Mouse (Mus musculus) common myeloid progenitor, adult 5-6 weeks (primary cell): ENCODE results near the gene Ppl. TPM values are rescaled to one million over a fixed set of nuclear protein-coding genes. Genes with fewer than 3 reads are reported as not detected.

Experiments
- ATAC-seq: replicated peaks from 2 replicates; pipeline ENCODE4 v1.8.0; 2016; ENCODE audit warnings: low read depth, mild to moderate bottlenecking, moderate TSS enrichment, inconsistent platforms; ENCODE audit not compliant: poor library complexity, severe bottlenecking
- total RNA-seq: library from RNA; stranded (forward); fragments of 200-1000, 187-1606 nt; gene quantifications from 2 replicates; pipeline ENCODE4 v1.2.3, GENCODE M21; 2017

Ppl gene
- 0.10 TPM in 1 of 2 replicates, not detected in the other for total RNA-seq

DNA sequence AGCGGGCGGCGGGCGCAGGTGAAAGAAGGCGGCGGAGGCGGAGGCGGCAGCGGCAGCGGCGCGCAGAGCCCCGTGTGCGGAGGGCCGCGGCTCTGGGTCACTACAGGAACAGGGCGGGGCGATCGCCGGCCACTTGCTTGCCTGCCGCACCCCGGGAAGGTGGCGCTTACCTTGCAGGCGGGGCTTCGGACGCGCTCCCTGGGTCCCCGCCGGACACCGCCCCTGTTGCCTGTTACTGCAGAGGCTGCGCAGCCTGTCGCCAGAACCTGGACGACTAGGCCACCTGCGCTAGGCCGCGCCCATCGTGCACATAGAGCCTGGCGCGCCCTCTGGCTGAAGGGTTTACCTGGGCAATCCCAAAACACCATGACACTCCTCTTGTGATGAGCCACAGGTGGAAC lies at the start of gene Ppl:
Gene Ppl (minus strand): TSS at position 21 of the 401 bp plus-strand sequence.
- peak; percentile 43 for ATAC-seq

DNA sequence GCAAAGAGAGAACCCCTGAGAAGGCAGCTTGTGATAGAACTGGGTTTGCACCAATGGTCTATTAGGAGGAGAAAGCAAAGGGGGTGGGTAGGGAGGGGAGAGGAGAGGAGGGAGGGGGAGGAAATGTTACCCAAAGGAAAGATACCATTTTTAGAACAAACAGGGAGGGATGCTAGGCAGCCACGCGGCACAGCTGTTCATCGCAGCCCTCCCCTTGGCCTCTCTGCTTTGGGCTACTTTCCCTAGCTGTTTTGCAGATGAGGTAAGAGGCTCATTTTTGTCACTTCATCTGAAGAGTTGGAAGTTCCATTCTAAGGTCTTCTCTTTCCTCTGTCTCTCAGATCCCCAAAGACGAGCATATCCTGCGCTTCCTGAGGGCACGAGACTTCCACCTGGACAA lies 40.4 kb upstream of the Ppl start:
- ATAC-seq, result no peak

DNA sequence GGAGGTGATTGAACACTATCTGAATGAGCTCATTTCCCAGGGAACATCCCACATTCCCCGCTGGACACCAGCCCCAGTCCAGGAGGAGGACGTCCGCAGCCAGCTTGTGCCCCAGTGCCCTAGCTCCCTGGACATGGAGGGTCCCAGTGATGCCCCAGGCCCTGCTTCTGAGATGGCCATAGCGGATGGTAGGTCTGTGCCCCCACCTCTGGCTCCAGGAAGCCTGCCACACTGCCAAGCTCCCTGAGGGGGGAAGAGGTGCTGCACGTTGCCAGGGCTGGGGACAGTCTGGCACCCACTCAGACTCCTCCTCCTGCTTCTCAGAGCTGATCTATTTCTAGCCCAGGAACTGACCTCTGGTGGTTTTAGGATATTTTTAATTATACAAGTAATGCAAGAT lies 36.6 kb upstream of the Ppl start:
- ATAC-seq, result no peak

DNA sequence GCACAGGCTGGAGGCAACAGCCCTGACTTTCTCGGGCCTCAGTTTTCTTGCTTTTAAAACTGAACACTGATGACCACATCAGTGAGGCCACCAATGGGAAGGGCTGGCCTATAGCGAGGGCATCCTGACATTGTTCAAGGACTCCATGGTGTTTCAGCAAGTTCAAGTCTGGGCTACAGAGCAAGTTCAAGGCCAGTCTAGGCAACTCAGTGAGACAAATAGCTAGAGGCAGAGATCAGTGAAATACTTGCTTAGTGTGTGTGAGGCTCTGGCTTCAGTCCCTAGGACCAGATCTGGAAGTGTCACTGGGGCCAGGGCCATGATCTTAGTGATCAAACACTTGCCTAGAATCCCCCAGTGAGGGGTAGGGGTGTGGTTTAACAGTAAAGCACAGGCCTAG lies 35.8 kb upstream of the Ppl start:
- ATAC-seq, result no peak

DNA sequence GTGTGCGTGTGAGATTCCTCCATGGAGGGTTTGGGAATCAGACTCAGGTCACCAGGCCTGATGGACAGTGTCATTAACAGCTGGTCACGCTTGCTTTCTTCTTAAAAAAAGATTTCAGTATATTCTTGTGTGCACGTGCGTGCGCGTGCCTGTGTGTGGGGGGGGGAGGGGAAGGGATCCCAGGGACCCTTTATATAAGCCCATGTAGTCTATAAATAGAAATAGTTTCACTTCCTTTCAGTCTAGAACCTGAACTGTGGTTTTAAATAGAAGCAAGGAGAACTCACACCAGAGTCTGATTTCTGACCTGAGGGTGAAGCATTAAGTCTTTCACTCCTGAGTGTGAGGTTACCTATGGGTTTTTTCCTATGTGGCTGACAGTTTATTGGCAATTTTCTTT lies 32.1 kb upstream of the Ppl start:
- no peak for ATAC-seq

DNA sequence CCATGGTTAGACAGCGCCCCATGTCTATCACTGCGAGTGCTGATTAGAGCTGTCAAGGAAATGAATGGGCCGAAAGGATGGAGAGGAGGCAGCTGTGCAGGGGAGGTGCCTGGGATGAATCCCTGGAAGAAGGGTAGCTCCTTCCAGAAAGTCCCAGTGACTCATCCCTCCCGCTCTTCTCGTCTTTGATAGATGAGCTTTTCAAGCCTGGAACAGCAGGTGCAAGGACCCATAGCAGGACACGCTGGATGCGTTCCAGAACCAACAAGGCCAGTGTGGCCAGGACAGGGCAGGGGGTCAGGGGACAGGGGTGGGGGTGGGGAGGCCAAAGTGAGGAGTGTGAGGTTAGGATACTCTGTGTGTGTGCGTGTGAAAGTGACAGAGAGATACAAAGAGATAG lies 27.0 kb upstream of the Ppl start:
- no peak for ATAC-seq

DNA sequence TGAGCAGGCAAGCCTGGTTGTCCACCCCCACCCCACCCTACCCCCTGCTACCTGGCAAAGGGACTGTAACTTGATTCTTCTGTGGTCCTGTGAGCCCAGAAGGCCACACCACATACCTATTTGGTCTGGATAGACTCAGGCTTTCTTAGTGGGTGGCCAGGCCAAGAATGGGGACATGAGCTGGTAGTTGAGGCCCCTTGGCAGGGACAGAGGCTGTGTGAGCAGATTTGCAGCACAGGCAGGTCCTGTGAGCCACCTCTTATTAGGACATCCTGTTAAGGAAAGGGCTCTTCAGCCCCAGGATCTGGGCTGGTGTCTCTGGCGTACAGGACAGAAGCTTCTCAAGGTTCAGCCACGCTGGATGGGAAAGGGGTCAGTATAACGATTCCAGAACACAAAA lies 24.9 kb upstream of the Ppl start:
- no peak for ATAC-seq

DNA sequence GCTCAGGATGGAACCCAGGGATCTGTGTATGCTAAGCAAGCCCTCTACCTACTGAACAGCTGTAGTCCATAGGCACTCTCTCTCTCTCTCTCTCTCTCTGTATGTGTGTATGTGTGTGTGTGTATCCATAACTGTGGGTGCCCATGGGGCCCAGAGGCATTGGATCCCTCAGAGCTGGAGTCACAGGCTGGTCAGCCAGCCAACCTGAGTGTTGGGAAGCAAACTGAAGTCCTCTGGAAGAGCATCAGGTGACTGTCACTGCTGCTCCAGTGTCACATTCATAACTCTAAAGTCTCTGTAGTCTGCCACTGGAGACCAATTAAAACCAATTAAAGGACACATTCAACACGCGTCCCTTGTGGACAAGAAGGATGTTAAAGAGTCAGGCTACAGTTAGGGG lies 24.3 kb upstream of the Ppl start:
- ATAC-seq, result no peak

DNA sequence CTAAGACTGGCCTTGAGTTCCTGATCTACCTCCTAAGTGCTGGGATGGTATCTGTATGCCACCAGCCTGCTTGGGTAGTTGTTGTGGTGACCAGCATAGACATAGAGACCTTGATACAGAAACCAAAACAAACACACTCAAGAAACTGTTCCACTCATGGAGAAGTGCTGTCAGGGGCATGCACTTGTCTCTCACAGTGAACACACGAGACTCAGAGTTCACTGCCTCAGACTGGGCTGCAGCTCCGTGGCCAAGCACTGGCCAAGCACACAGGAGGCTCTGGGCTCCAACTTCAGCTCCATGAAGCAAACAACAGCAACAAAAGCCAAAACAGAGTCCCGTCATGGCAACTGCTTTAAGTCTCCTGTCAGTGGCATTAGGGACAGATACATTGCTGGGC lies 22.8 kb upstream of the Ppl start:
- ATAC-seq, result no peak

DNA sequence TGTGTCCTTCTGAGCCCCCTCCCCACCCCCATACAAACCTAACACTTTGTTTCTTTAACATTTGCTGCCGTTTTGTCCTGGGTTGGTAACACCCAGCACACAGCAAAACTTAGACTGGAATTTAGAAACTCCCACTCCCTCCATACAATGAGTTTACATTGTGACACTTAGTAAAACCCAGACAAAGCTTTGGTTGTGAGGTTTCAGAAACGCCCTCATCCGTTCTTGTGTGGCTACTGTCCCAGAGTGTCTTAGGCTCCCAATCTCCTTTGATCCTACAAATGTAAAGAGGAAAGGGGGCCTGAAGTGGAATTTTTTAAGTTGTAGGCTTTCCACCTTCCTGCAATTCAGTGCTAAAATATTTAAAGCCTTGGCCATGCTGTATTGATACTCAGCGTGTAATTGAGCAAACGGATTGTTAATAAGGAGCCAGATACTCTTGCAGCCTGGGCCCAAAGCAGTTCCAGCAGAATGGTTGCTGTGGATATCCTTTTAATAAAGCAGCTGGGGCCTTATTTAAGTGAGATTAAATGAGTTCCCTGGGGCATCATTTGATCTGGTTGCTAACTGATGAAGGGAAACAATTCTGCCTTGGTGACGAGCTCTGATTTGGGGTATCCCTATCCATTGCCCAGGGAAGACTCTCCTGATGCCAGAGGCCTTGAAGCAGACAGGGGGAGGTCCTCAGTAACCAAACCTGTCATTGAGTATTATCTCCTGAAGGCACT lies 21.2 kb upstream of the Ppl start:
- no peak for ATAC-seq

DNA sequence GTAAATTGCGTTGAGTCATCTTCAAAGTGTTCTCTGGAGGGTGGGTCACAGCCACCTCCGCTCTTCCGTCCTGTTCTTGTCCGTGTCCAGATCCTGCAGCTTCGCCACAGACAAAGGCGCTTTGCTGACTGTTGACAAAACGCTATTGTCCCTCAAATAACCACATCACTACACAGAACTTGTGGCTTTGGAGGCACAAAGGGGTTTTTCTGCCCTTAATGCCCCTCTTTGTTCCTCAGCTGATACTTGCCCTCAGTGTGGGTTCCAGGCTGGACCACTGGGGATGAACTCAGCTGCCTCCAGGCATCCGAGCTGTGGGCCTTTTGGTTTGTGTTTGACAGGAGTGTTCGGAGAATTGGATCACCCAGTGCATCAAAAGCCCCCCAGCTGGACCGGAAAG lies 18.3 kb upstream of the Ppl start:
- no peak for ATAC-seq

DNA sequence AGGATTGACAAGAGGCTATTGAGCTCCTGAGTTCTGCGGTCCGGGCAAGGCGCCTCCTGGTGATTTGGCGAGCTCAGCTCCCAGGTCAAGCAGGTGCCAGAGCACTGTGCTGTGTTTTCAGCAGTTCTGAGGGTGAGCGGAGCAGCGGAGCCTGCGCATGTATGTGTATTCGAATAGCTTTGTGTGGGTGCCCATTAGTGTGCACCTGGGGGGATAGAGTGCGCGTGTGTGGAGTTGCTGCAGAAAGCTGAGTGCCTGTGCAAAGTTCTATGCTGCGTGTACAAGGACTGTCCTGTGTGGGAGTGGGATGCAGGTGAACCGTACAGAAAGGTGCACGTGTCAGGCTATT lies 14.8 kb upstream of the Ppl start, which contains the start of gene Sec14l5:
Gene Sec14l5 (plus strand): TSS at position 73 of the 349 bp plus-strand sequence.
- no peak for ATAC-seq

DNA sequence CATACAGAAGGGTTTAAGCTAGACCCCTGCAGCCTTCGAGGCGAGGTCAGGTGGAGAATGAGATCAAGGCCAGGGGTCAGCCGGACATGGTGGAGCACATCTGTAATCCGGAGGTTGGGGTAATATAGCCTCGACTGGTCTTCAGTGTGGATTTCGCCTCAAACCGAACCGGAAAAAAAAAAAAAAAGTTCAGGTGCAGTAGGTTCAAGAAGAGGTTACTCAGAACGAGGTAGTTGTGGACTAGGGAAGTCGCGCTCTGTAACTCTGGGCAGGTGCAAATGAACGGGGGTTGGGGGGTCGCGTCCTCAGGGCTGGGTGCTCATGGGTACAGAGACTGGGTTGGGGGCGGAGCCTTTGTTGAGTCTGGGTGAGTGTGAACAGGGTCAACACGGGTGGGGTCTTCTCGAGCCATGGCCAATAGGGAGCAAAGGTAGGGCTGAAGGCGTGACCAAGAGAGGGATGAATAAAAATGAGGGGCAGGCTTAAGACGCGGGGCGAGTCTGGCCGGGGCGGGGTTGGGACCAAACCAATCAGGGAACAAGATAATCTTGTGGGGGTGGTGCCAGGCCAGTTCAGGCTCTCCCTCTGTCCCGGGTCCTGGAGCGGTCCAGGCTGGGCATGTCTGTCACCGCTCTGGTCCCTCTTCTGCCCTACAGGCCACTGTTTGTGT lies 14.3 kb upstream of the Ppl start:
- ATAC-seq, result peak; percentile 91

DNA sequence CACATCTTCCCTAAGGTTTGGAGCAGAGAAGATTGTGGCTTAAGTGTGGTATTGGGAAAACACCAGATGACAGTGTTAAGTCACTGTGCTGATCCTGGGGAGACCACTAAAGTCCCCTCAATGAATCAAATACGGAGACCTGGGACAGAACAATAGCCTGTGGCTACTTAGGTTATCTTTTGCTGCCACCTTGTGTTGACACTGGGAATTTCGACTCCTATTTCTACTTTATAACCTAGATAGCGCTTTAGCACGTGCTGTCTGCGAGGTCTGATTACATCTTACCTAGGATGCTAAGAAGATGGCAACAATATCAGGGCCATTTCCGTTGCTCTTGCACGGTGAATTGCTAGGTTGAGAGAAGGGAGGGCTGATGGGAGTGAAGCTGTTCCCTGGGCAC lies 13.3 kb upstream of the Ppl start:
- peak; percentile 69 for ATAC-seq

DNA sequence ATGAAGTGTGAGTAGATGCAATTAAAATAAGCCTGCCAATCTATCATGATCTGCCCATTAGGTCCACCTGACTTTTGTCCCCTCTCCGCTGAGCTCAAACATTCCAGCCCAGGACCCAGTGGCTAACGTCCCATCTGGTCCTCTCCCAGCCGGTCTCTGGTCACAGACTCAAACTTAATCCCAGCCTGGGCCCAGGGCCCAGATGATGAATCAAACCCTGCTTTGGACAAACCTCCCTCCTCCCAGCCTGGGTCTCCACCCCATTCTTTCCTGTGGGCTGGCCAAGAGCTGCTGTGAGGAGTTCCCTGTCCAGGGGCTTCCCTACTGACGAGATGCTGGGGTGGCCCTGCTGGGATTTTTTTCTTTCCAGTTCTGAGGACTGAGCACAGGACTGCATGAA lies 7.5 kb upstream of the Ppl start:
- ATAC-seq, result no peak

DNA sequence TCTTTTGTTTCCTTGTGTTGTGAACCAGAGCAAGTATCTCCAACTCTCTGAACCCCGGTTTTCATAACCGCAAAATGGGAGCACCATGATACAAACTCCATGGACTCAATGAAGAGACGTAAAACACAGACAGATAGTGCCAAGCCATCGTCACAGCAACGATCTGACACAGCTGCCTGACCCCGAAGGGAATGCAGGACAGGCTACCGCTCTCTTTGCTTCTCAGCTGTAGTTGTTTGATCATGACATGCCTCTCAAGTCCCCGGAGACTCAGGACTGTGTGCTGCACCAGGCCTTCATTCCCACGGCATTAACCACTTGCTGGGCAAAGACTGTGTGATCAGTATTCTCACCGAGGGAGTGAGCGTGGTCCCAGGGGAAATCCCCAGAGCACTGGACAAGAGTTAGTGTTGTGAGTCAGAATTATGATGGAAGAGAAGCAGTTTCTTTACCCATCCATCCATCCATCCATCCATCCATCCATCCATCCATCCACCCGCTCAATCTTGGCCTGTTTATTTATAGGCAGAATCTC lies 4.9 kb upstream of the Ppl start:
- no peak for ATAC-seq

DNA sequence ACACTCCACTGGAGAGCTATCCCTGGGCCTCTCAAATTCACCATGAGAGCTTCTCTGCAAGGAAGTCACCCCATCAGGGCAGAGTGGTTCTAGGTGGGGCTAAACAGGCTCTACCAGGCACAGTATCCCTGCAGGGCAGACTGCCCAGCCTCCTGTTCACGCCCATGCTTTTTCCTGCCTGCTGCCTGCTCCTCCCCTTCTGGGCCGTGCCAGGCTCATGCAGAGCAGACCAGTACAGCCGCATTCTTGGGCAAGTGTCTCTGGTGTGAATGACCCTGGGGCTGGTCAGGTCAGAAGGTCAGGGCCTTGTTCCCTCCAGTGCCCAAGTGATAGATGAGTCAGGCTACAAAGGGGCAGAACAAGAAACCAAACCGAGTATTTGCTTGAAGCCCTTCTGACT lies 4.3 kb upstream of the Ppl start:
- ATAC-seq, result no peak

DNA sequence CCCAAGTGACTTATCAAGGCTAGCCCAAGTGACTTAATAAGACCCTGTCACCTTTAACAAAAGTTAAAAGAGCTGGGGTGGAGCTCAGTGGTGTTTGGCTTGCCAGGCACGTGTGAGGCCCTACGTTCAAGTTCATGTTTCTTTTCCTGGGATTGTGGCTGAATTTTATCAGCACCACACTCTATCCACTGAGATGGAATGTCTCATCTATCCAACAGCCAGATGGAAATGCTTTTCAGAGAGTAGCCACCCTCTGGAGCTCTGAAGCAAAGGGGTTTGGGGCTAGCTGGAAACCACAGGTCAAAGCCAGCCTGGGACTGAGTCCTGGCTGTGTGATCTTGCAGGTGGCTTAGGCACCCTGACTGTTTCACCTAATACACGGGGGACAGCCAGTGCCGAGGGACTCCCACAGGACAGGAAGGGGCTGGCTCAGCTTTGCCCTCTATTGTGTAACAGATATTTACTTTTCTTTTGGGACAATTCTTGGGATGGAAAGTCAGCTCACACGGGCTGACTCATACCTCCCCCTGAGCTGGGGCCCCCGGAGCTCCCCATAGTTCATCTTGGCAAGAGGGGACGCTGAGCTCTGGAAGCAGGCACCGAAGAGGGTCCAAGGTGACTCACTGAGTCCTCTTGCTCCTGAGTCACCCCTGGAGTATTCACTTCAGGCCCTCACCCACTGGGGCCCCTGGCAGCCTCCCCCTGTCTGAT lies 3.5 kb upstream of the Ppl start:
- no peak for ATAC-seq

DNA sequence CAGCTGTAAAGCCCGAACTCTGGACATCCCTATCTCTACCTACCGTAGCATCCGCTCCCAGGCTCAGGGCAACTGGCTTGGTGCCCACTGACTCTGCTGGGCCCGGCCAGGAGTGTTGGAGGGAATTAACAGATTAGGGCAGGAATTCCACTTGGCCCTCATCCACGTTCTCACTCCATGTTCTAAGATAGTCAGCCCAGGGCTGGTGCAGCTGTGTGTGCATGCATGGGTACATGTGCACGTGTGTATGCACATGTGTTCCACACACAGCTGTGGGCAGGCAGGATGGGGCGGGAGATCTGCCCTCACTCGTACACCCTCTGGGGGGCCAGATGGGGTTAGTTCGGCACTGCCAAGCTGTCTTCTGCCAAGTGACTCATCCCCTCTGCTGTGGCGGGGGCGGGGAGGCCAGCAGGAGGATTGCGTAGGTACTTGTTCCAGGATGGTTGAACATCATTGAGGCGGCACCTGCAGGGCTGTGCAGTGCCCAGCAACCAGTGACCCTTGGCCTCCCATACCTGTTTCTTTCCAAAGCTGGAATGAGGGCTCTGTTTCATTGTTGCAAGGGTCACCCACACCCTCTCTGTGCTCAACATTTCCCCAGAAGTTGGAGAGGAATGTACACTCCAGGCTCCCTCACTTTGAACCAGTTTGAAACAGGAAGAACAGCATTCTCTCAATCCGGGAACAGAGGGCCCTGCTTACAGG lies 2.6 kb upstream of the Ppl start:
- ATAC-seq, result no peak

DNA sequence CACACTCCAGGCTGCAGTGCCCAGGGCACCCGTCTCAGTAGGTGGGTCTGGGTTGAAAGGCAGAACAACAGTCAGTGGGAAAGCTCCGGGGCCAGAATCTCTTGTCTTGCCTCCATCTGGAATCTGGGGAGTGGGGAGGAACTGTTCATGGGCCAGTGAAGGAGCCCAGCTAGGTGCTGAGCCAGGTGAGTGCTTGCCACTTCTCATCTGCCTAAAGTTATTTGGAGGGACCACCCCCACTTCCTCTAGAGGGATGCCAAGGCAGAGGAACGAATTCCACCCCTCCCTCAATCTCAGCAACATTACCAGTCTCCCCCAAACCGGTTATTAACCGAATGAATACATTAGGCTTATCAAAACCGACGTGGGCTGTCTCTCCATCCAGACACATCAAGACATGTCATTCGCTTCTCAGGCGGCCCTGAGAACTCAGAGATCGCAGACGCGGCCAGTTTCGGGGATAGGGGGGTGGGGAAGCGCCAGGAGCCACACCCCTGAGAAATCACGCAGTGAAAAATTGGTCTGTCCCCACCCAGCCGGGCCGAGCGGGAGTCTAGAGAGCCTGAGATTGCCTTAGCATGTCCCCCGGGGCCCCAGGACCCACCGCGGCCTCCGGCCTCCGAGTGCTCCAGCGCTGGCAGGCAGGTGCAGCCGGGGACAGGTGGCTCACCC lies 834 bp downstream of the Ppl start:
- no peak for ATAC-seq
